Mouse (Mus musculus): ENCODE data around the gene Hsd3b7. TPM values are rescaled to one million over a fixed set of nuclear protein-coding genes. Genes with fewer than 3 reads are reported as not detected.

Hsd3b7 gene
- polyA plus RNA-seq, 1 experiment from 2014 or later: 6.5 TPM

GRCm38 (mm10) chr7:127817053-127817452 lies 16.6 kb downstream of the Hsd3b7 start:
- ATAC-seq (replicated peaks; ENCODE audit: low FRiP score) (no peak), DNase-seq (ENCODE audit: low spot score) (no peak)
- no peaks in the 10 kb centered on the region for H3K4me1 ChIP-seq (replicated peaks; ENCODE audit: control insufficient read depth, insufficient read depth, low read length)
- no peaks in the 10 kb centered on the region for H3K27me3 ChIP-seq (ENCODE audit: control insufficient read depth, insufficient read depth, low read length)
- H3K36me3 ChIP-seq (ENCODE audit: control insufficient read depth, insufficient read depth, low read length): no peaks in the 10 kb centered on the region
- H3K4me3 ChIP-seq (ENCODE audit: low read depth, low read length): no peak overlapping the region
- H3K4me2 ChIP-seq (ENCODE audit: low read depth, low read length, severe bottlenecking): no peak overlapping the region
- H3K9me3 ChIP-seq (ENCODE audit: control insufficient read depth, low read length): no peaks in the 10 kb centered on the region
- H3K27ac ChIP-seq (ENCODE audit: low read depth, low read length): no peak overlapping the region
- WGBS: 79% methylated on average over 7 of the region's 7 CpGs
- no peak overlapping the region for H3K9ac ChIP-seq (ENCODE audit: low read length)

- Histone ChIP-seq H3K9me3 (ENCODE audit: control insufficient read depth, low read length) (no peaks in the 10 kb centered on the region), H3K4me2 (ENCODE audit: low read depth, low read length, severe bottlenecking) (no peak overlapping the region), H3K4me3 (ENCODE audit: low read depth, low read length) (no peak overlapping the region), H3K27me3 (ENCODE audit: control insufficient read depth, insufficient read depth, low read length) (no peaks in the 10 kb centered on the region), H3K9ac (ENCODE audit: low read length) (no peak overlapping the region), H3K27ac (ENCODE audit: low read depth, low read length) (no peak overlapping the region), H3K4me1 (replicated peaks; ENCODE audit: control insufficient read depth, insufficient read depth, low read length) (no peaks in the 10 kb centered on the region), H3K36me3 (ENCODE audit: control insufficient read depth, insufficient read depth, low read length) (no peaks in the 10 kb centered on the region)
- ATAC-seq (replicated peaks; ENCODE audit: low FRiP score) (no peak), DNase-seq (ENCODE audit: low spot score) (no peak)
- 90% methylated on average over 5 of the region's 5 CpGs for WGBS
Measured at GRCm38 (mm10) chr7:127817776-127818175, 17.4 kb downstream of the Hsd3b7 start.

DNA sequence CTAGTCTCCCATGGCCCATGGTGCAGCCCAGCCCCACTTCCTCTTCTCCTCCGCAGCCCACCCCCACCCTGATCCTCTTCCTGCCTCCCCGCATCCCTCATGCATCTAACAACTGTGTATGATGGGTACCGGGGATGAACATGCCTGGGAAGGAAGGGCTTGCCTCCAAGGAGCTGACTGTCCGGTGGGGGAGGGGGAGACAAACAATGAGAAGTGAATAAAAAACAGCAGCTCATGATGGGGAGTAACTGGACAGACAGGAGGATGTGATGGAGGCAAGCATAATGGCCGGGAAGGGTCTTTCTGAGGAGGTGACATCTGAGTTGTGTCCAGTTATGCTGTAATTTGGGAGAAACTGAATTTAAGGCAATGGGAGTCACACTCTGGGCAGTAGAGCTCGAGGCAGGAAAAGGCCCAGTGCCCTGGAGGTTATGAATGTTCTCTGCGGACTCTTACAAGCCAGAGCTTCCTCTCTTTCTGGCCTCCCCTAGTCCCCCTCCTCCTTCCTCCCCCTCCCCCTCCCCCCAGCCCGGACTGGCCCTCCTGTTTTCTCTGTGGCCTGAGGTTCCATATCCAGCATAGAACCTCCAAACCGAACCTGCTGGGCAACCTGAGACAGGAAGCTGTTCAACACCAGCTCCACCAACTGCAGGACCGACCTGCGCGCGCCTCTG lies 20.6 kb downstream of the Hsd3b7 start:
- WGBS: 79% methylated on average over 13 of the region's 13 CpGs
- Histone ChIP-seq H3K36me3 (ENCODE audit: control insufficient read depth, insufficient read depth, low read length) (no peaks in the 10 kb centered on the region), H3K9ac (ENCODE audit: low read length) (no peak overlapping the region), H3K4me2 (ENCODE audit: low read depth, low read length, severe bottlenecking) (no peak overlapping the region), H3K27me3 (ENCODE audit: control insufficient read depth, insufficient read depth, low read length) (no peaks in the 10 kb centered on the region), H3K4me1 (replicated peaks; ENCODE audit: control insufficient read depth, insufficient read depth, low read length) (peaks cover 2% of the 10 kb centered on the region; the same call in 1 of the 2 replicates), H3K9me3 (ENCODE audit: control insufficient read depth, low read length) (no peaks in the 10 kb centered on the region), H3K27ac (ENCODE audit: low read depth, low read length) (no peak overlapping the region), H3K4me3 (ENCODE audit: low read depth, low read length) (no peak overlapping the region)
- no peak for ATAC-seq (replicated peaks; ENCODE audit: low FRiP score)
- DNase-seq (ENCODE audit: low spot score): no peak

DNA sequence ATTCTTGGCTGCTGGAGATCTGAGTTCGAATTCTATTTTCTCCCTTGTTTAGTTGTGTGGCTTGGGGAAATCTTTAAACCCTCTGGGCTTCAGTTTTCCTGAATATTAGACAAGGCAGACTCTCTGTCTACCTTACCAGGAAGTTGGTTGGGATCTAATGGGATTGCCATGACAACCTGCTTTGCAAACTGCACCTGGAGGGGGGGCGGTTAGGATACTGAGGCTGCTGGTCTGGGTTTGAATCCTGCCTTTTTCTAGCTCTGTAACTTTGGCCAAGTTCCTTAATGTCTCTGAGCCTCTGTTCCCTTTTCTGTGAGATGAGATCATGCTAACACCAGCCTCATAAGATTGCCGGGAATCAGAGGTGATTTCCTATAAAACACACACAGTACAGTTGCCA lies 22.1 kb downstream of the Hsd3b7 start:
- no peak for DNase-seq (ENCODE audit: low spot score)
- Histone ChIP-seq H3K4me2 (ENCODE audit: low read depth, low read length, severe bottlenecking) (no peak overlapping the region), H3K4me1 (replicated peaks; ENCODE audit: control insufficient read depth, insufficient read depth, low read length) (peaks cover 2% of the 10 kb centered on the region; the same call in 1 of the 2 replicates), H3K36me3 (ENCODE audit: control insufficient read depth, insufficient read depth, low read length) (no peaks in the 10 kb centered on the region), H3K9me3 (ENCODE audit: control insufficient read depth, low read length) (no peaks in the 10 kb centered on the region), H3K9ac (ENCODE audit: low read length) (no peak overlapping the region), H3K27ac (ENCODE audit: low read depth, low read length) (no peak overlapping the region), H3K27me3 (ENCODE audit: control insufficient read depth, insufficient read depth, low read length) (no peaks in the 10 kb centered on the region), H3K4me3 (ENCODE audit: low read depth, low read length) (no peak overlapping the region)
- WGBS: 95% methylated on average over 3 of the region's 3 CpGs
- ATAC-seq (replicated peaks; ENCODE audit: low FRiP score): no peak

GRCm38 (mm10) chr7:127823236-127824171 lies 23.1 kb downstream of the Hsd3b7 start:
- ATAC-seq (replicated peaks; ENCODE audit: low FRiP score) (0 out of 2 replicates have a peak, but pooled peaks have one; percentile 8), DNase-seq (ENCODE audit: low spot score) (no peak)
- Histone ChIP-seq H3K36me3 (ENCODE audit: control insufficient read depth, insufficient read depth, low read length) (no peaks in the 10 kb centered on the region), H3K9me3 (ENCODE audit: control insufficient read depth, low read length) (no peaks in the 10 kb centered on the region), H3K4me3 (ENCODE audit: low read depth, low read length) (peak overlapping the region; percentile 53), H3K4me1 (replicated peaks; ENCODE audit: control insufficient read depth, insufficient read depth, low read length) (peaks cover 2% of the 10 kb centered on the region; the same call in 1 of the 2 replicates), H3K27ac (ENCODE audit: low read depth, low read length) (no peak overlapping the region), H3K27me3 (ENCODE audit: control insufficient read depth, insufficient read depth, low read length) (no peaks in the 10 kb centered on the region), H3K4me2 (ENCODE audit: low read depth, low read length, severe bottlenecking) (peak overlapping the region; percentile 57), H3K9ac (ENCODE audit: low read length) (peak overlapping the region; percentile 75)
- 65% methylated on average over 11 of the region's 11 CpGs for WGBS

- peak within 1 kb of the TSS; percentile 53 for H3K4me3 ChIP-seq (ENCODE audit: low read depth, low read length)
- no peaks in the 10 kb centered on the region for H3K27me3 ChIP-seq (ENCODE audit: control insufficient read depth, insufficient read depth, low read length)
- H3K9me3 ChIP-seq (ENCODE audit: control insufficient read depth, low read length): no peaks in the 10 kb centered on the region
- H3K4me1 ChIP-seq (replicated peaks; ENCODE audit: control insufficient read depth, insufficient read depth, low read length): peaks cover 2% of the 10 kb centered on the region; the same call in 1 of the 2 replicates
- DNase-seq (ENCODE audit: low spot score) (peak; percentile 88), ATAC-seq (replicated peaks; ENCODE audit: low FRiP score) (peak; percentile 80)
- peak within 1 kb of the TSS; percentile 57 for H3K4me2 ChIP-seq (ENCODE audit: low read depth, low read length, severe bottlenecking)
- H3K36me3 ChIP-seq (ENCODE audit: control insufficient read depth, insufficient read depth, low read length): no peaks in the 10 kb centered on the region
- H3K9ac ChIP-seq (ENCODE audit: low read length): peak within 1 kb of the TSS; percentile 75
- H3K27ac ChIP-seq (ENCODE audit: low read depth, low read length): peak within 1 kb of the TSS; percentile 4; the same call in 1 of the 2 replicates
- WGBS: 2% methylated on average over 35 of the region's 38 CpGs
Measured at GRCm38 (mm10) chr7:127824176-127824871, 23.9 kb downstream of the Hsd3b7 start, which contains the start of the genes Stx4a and Stx1b. TSS of gene Stx4a (plus strand) at chr7:127824294. TSS of gene Stx1b (minus strand) at chr7:127824549.

GRCm38 (mm10) chr7:127835550-127835949 lies 35.1 kb downstream of the Hsd3b7 start:
- Histone ChIP-seq H3K27me3 (ENCODE audit: control insufficient read depth, insufficient read depth, low read length) (no peaks in the 10 kb centered on the region), H3K4me3 (ENCODE audit: low read depth, low read length) (no peak overlapping the region), H3K4me2 (ENCODE audit: low read depth, low read length, severe bottlenecking) (no peak overlapping the region), H3K27ac (ENCODE audit: low read depth, low read length) (no peak overlapping the region), H3K9me3 (ENCODE audit: control insufficient read depth, low read length) (no peaks in the 10 kb centered on the region), H3K36me3 (ENCODE audit: control insufficient read depth, insufficient read depth, low read length) (no peaks in the 10 kb centered on the region), H3K9ac (ENCODE audit: low read length) (no peak overlapping the region), H3K4me1 (replicated peaks; ENCODE audit: control insufficient read depth, insufficient read depth, low read length) (no peaks in the 10 kb centered on the region)
- WGBS: 79% methylated on average over 2 of the region's 2 CpGs
- ATAC-seq (replicated peaks; ENCODE audit: low FRiP score) (no peak), DNase-seq (ENCODE audit: low spot score) (no peak)

GRCm38 (mm10) chr7:127837473-127837872 lies 37.1 kb downstream of the Hsd3b7 start:
- no peak for ATAC-seq (replicated peaks; ENCODE audit: low FRiP score)

More at GRCm38 (mm10) chr7:127837473-127837872, 37.1 kb downstream of the Hsd3b7 start:
- no peak overlapping the region for H3K27ac ChIP-seq (ENCODE audit: low read depth, low read length)
- H3K27me3 ChIP-seq (ENCODE audit: control insufficient read depth, insufficient read depth, low read length): no peaks in the 10 kb centered on the region
- H3K4me3 ChIP-seq (ENCODE audit: low read depth, low read length): no peak overlapping the region
- peaks cover 6% of the 10 kb centered on the region; the same call in 1 of the 2 replicates for H3K4me1 ChIP-seq (replicated peaks; ENCODE audit: control insufficient read depth, insufficient read depth, low read length)
- no peak for DNase-seq (ENCODE audit: low spot score)
- H3K36me3 ChIP-seq (ENCODE audit: control insufficient read depth, insufficient read depth, low read length): no peaks in the 10 kb centered on the region
- H3K4me2 ChIP-seq (ENCODE audit: low read depth, low read length, severe bottlenecking): no peak overlapping the region
- WGBS: 88% methylated on average over 5 of the region's 5 CpGs
- no peak overlapping the region for H3K9ac ChIP-seq (ENCODE audit: low read length)
- no peaks in the 10 kb centered on the region for H3K9me3 ChIP-seq (ENCODE audit: control insufficient read depth, low read length)

All from forebrain, embryonic 11.5 days (tissue).